Mouse (Mus musculus) heart, adult 18-20 months (tissue): ENCODE measurements around the gene Akr1cl. TPM values are rescaled to one million over a fixed set of nuclear protein-coding genes. Genes with fewer than 3 reads are reported as not detected.
A peak's percentile ranks its signal among the peaks of the same experiment; 100 is the strongest.
"Not testable (repeated sequence)": the region's sequence is repeated elsewhere in the genome, so short reads cannot be mapped to it uniquely, and the experiment has no call there.

Experiments
- DNase-seq, 2 experiments: peaks; one replicate each; pipeline ENCODE4 v3.0.0; 2021 to 2022; ENCODE audit warnings: mixed read lengths in 1 of 2
- long read RNA-seq, 2 experiments: library from polyadenylated mRNA; stranded (forward); transcript quantifications; one replicate each; pipeline ENCODE4 v2.0.0; 2021
- total RNA-seq, 2 experiments: library from RNA; stranded (reverse); gene quantifications; 2 replicates each; pipeline ENCODE4 v1.2.3; 2021

The Akr1cl gene
- total RNA-seq: under 1 TPM in 1 of 2 experiments, not detected in 1; 0.21 TPM
- long read RNA-seq, experiment 1: 0 reads
- long read RNA-seq, experiment 2: 0 reads

GRCm38 (mm10) chr1:65032641-65033040, at the start of gene Akr1cl:
Akr1cl (minus strand) TSS chr1:65032759.
- no peak for DNase-seq

GRCm38 (mm10) chr1:65082188-65082587, 49.6 kb upstream of the Akr1cl start, which contains the start of gene Crygb:
Crygb (minus strand) TSS chr1:65082288.
- no peak for DNase-seq

- peak in 1 of 2 experiments; percentile 12 for DNase-seq
Measured at GRCm38 (mm10) chr1:65075607-65076006, 43.0 kb upstream of the Akr1cl start.

GRCm38 (mm10) chr1:65073589-65073988, 41.0 kb upstream of the Akr1cl start, which contains the start of gene Crygc:
Crygc (minus strand) TSS chr1:65073689.
- no peak for DNase-seq

- no peak for DNase-seq
Measured at GRCm38 (mm10) chr1:65067842-65068241, 35.3 kb upstream of the Akr1cl start.

- DNase-seq: no peak
Measured at GRCm38 (mm10) chr1:65064201-65064600, 31.6 kb upstream of the Akr1cl start.

- no peak for DNase-seq
Measured at GRCm38 (mm10) chr1:65063352-65063751, 30.8 kb upstream of the Akr1cl start, which contains the start of gene Crygd. Crygd (minus strand) TSS chr1:65063452.

- no peak for DNase-seq
Measured at GRCm38 (mm10) chr1:65052140-65052539, 19.6 kb upstream of the Akr1cl start.

GRCm38 (mm10) chr1:65051696-65052095, 19.1 kb upstream of the Akr1cl start:
- no peak for DNase-seq

- not testable (repeated sequence) for DNase-seq
Measured at GRCm38 (mm10) chr1:65050952-65051351, 18.4 kb upstream of the Akr1cl start, which contains the start of gene Cryge. Cryge (minus strand) TSS chr1:65051149.

GRCm38 (mm10) chr1:65048781-65049180, 16.2 kb upstream of the Akr1cl start:
- DNase-seq: peak in 1 of 2 experiments; percentile 9

GRCm38 (mm10) chr1:65046401-65047109, 14.0 kb upstream of the Akr1cl start:
- DNase-seq: peak; percentile 13 to 61

GRCm38 (mm10) chr1:65043433-65043832, 10.9 kb upstream of the Akr1cl start:
- no peak for DNase-seq

GRCm38 (mm10) chr1:65041837-65042236, 9.3 kb upstream of the Akr1cl start:
- DNase-seq: no peak

GRCm38 (mm10) chr1:65040806-65041205, 8.2 kb upstream of the Akr1cl start:
- DNase-seq: no peak

GRCm38 (mm10) chr1:65039679-65040078, 7.1 kb upstream of the Akr1cl start:
- DNase-seq: no peak

- DNase-seq: no peak
Measured at GRCm38 (mm10) chr1:65037542-65037941, 5.0 kb upstream of the Akr1cl start.

GRCm38 (mm10) chr1:65035513-65035912, 3.0 kb upstream of the Akr1cl start:
- no peak for DNase-seq

- no peak for DNase-seq
Measured at GRCm38 (mm10) chr1:65028206-65028605, 4.4 kb downstream of the Akr1cl start.

GRCm38 (mm10) chr1:65012726-65013125, 19.8 kb downstream of the Akr1cl start:
- DNase-seq: no peak

GRCm38 (mm10) chr1:65010153-65010552, 22.4 kb downstream of the Akr1cl start:
- peak; percentile 60 to 83 for DNase-seq

GRCm38 (mm10) chr1:65005575-65005974, 27.0 kb downstream of the Akr1cl start:
- DNase-seq: no peak

- DNase-seq: no peak
Measured at GRCm38 (mm10) chr1:65004526-65004925, 28.0 kb downstream of the Akr1cl start.

- no peak for DNase-seq
Measured at GRCm38 (mm10) chr1:64993206-64993605, 39.4 kb downstream of the Akr1cl start.
